Mouse (Mus musculus): ENCODE data around the gene Tex14.
"Not testable (repeated sequence)": the region's sequence is repeated elsewhere in the genome, so short reads cannot be mapped to it uniquely, and the experiment has no call there.

Gene Tex14

DNA sequence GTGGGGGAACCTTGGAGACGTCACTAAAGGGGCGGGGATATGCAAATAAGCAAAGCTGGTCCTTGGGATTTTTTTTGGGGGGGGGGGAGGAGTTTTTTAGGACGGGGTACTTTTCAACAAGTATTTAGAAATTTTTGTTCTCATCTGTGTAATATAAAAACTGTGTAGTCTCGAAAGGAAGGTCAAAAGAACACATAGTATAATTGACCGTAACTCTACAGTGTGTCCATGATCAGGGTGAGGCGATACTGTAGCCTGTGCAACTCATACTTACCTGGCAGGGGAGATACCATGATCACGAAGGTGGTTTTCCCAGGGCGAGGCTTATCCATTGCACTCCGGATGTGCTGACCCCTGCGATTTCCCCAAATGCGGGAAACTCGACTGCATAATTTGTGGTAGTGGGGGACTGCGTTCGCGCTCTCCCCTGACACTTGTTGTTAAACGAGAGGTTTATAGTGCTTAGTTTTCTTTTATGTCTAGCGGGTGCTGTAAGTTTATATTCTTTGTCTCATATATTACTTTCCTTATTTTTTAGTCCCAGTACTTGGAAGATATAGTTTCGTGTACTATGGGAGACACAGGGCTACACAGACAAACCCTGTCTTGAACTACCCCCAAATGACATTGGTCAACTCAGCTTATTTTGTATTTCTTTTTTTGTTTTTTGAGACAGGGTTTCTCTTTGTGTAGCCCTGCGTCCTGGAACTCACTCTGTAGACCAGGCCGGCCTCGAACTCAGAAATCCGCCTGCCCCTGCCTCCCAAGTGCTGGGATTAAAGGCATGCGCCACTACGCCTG lies 21.8 kb downstream of the Tex14 start:
- DNase-seq (ENCODE audit: low spot score in 2 of 2): peak; percentile 69 to 71

- no peak for DNase-seq (ENCODE audit: low spot score in 2 of 2)
Observed at GRCm38 (mm10) chr11:87427273-87428050, 22.6 kb downstream of the Tex14 start.

DNA sequence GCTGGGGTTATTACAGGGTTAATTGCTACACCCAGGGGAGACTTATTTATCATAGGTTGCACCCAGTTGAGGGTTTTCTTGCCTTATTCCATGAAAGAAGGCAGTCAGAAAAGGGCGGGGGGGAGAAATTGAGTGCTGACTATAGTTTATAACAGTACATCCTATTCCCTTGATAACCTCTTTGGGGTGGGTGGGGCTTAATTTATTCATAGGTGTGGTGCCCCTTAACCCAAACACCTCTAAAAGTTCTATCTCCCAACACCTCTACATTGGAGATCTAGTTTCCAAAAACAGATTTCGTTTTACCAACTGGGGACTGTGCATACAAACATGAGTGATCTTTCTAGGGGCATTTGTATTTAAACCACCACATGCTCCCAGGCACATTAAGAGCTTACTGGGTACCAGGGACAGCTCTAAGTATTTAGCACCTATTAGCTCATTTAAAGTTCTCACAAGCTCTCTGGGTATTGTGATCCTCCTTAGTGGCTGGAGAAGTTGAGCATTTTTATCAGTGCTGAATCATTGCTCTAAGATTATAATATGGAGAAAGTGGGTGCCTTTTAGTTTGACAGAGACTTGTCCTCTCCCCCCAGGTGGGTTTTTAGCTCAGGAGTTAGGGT lies 23.3 kb downstream of the Tex14 start:
- no peak for DNase-seq (ENCODE audit: low spot score in 2 of 2)

DNA sequence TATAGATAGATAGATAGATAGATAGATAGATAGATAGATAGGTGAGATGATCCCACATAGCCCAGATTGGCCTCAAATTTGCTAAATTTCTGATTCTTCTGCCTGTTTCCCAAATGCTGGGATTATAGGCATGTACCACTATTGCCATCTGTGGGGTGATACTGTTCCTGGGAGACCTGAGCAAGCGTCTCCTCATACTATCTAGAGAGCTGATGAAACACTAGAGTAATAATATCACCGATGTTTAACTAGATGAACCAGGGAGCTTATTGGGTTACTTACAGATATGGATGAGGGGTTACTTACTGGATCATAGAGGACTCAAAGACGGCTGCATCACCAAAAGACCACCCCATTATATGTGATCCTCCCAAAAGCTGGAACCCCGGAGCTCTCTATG lies 24.5 kb downstream of the Tex14 start:
- no peak for DNase-seq (ENCODE audit: low spot score in 2 of 2)

GRCm38 (mm10) chr11:87430374-87430773 lies 25.5 kb downstream of the Tex14 start:
- no peak for DNase-seq (ENCODE audit: low spot score in 2 of 2)

DNA sequence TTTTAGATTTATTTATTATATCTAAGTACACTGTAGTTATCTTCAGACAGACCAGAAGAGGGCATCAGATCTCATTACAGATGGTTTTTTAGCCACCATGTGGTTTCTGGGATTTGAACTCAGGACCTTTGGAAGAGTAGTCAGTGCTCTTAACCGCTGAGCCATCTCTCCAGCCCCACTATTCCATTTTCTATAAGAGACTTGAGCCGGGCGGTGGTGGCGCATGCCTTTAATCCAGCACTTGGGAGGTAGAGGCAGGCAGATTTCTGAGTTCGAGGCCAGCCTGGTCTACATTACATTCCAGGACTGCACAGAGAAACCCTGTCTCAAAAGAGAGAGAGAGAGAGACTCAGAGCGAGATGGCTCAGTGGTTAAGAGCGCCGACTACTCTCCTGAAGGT lies 26.9 kb downstream of the Tex14 start:
- not testable (repeated sequence) for DNase-seq (ENCODE audit: low spot score in 2 of 2)

DNA sequence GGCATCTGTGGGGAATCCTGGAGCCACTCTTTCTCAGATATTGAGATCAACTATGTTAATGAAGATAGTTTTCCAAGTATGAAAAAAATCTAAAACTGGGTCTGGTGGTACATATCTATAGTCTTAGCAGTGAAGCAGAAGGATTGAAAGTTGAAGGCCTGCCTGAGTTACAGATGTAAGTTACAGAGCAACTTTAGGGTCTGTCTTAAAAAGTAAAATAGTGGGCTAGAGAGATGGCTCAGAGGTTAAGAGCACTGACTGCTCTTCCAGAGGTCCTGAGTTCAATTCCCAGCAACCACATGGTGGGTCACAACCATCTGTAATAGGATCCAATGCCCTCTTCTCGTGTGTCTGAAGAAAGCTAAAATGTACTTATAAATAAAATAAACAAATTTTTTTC lies 27.6 kb downstream of the Tex14 start:
- no peak for DNase-seq (ENCODE audit: low spot score in 2 of 2)

GRCm38 (mm10) chr11:87432933-87433669 lies 28.2 kb downstream of the Tex14 start:
- no peak for DNase-seq (ENCODE audit: low spot score in 2 of 2)

DNA sequence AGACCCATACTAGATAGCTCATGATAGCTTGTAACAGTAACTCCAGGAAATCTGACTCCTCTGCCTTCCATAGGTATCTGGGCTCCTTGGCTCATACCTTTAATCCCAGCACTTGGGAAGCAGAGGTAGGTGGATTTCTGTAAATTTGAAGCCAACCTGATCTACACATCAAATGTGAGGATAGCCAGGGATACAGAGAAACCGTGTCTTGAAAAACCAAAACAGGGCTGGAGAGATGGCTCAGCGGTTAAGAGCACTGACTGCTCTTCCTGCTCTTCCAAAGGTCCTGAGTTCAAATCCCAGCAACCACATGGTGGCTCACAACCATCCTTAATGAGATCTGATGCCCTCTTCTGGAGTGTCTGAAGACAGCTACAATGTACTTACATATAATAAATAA lies 30.2 kb downstream of the Tex14 start:
- not testable (repeated sequence) for DNase-seq (ENCODE audit: low spot score in 2 of 2)

DNA sequence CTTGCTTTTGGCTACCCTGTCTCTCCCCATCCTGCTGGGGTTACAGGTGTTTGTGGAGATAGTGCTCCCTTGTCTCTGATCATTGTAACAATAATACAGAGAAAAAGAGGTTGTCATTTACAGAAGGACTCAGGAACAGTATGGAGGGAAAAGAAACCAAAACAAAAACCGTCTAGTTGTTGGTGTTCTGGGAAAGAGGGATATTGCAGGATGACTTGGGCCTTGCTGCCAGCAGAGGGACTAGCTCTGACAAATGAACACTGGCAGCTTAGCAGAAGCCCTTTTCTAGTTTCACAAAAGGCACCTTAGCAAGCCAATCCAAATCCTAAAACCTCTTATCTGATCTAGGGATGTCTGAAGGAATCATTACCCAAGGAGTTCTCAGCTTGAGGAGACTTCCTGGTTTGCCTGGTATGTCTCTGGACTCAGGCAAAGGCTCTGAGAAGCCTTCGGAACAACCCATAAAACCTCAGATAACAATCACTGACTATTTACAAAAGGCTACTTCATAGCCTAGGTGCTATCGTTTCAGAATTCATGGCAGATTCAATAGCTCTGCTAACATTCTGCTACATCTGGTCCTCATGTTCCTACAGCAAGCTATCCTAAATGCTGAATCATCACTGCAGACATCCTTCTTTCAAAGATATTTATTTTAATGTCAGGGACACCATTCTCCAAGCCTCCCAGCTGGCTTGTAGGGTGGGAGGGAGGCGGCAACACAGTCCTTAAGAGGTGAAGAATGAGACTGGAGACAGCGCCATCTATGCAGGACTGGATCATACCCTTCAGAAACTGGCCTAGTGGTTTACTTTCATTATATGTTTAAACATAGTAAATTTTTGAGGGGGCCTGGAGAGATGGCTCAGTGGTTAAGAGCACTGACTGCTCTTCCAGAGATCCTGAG lies 31.7 kb downstream of the Tex14 start:
- no peak for DNase-seq (ENCODE audit: low spot score in 2 of 2)

GRCm38 (mm10) chr11:87439796-87440420 lies 35.0 kb downstream of the Tex14 start:
- no peak for DNase-seq (ENCODE audit: low spot score in 2 of 2)

GRCm38 (mm10) chr11:87442643-87443372 lies 37.9 kb downstream of the Tex14 start:
- DNase-seq (ENCODE audit: low spot score in 2 of 2): peak; percentile 69 to 80

DNA sequence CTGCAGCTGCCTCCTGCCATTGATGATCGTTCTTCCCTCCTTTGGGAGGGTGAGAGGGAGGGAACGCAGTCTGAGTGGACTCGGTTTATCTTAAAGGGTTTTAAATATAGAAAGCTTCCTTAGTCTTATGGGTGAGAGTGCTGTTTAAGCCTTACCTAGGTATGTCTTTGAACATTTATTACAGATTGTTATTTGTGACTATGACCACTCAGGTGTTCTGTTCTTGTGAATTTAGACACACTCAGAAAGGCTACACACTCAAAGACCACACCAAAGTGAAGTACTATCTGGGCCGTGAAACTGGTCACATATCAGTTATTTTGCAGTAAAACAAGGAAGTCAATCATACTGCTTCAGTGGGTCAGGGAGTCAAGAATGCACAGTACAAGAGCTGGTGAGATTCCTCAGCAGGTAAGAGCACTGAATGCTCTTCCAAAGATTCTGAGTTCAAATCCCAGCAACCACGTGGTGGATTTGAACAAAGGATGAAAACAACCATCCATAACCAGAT lies 38.6 kb downstream of the Tex14 start:
- DNase-seq (ENCODE audit: low spot score in 2 of 2): peak; percentile 28 to 53

DNA sequence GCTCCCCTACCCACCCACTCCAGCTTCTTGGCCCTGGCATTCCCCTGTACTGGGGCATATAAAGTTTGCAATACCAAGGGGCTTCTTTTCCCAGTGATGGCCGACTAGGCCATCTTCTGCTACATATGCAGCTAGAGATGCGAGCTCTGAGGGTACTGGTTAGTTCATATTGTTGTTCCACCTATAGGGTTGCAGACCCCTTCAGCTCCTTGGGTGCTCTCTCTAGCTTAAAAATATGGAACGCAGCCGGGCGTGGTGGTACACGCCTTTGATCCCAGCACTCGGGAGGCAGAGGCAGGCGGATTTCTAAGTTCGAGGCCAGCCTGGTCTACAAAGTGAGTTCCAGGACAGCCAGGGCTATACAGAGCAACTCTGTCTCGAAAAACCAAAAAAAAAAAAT lies 39.2 kb downstream of the Tex14 start:
- not testable (repeated sequence) for DNase-seq (ENCODE audit: low spot score in 2 of 2)

- DNase-seq (ENCODE audit: low spot score in 2 of 2): no peak
Observed at GRCm38 (mm10) chr11:87444735-87445428, 40.0 kb downstream of the Tex14 start.

DNA sequence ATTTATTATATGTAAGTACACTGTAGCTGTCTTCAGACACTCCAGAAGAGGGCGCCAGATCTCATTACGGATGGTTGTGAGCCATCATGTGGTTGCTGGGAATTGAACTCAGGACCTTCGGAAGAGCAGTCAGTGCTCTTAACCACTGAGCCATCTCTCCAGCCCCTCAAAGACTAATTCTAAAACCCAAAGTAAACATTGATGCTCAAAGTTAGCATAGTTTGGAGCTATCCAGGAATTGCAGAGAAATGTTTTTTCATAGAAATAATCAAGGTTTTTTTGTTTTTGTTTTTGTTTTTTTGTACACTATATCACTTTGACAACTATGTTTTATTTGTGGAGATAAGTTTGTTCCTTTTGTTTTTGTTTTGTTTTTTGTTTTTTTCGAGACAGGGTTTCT lies 40.7 kb downstream of the Tex14 start:
- not testable (repeated sequence) for DNase-seq (ENCODE audit: low spot score in 2 of 2)

DNA sequence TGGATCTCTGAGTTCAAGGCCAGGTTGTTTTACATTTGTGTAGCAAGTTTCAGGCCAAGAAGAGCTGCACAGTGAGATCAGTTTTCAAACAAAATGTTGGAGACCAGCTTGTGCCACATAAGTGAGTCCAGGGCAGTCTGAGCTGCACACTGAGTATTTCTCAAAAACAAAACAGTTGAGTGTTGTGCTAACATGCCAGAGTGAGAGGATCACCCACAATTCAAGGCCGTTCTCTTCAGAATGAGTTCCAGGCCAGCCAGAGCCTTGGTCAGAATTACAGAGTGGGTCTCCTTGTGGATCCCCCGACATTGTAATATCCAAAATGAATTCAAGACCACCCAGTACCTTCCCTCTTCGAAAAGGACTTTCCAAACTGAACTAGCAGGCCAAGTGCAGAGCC lies 41.3 kb downstream of the Tex14 start:
- no peak for DNase-seq (ENCODE audit: low spot score in 2 of 2)

- DNase-seq (ENCODE audit: low spot score in 2 of 2): no peak
Observed at GRCm38 (mm10) chr11:87447429-87447828, 42.6 kb downstream of the Tex14 start.

DNA sequence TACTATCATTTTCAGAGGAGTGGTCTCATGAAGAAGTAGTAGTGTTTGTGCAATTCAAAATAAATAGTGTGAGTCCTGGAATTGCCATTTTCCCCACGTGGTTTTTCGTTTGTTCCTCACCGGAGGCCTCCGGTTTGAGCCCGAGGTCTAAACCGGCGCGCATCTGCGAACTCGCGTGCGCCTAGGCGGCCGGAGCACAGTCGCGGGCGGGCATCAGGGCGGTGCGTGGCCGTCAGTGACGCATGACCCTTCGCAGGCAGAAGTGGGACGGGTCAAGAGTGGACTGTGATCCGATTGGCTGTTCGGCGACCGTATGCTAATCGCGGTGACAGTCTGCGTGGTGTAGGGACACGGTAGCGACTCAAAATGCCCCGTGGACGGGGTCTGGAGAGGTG lies 43.2 kb downstream of the Tex14 start:
- peak; percentile 90 to 92 for DNase-seq (ENCODE audit: low spot score in 2 of 2)
